Mouse (Mus musculus) ZHBTc4 (cell line): ENCODE results near the gene Aurkc.

Source experiments
- DNase-seq: peaks from one replicate; pipeline ENCODE4 v3.0.0-alpha.2; 2011; ENCODE audit warnings: low read depth, low spot score

The Aurkc gene

GRCm38 (mm10) chr7:6995251-6995650 lies at the start of gene Aurkc:
Aurkc (plus strand) TSS chr7:6995300.
- DNase-seq = peak; percentile 75

- peak; percentile 49 for DNase-seq
These were observed 47.0 kb upstream of the Aurkc start for GRCm38 (mm10) chr7:6948061-6948460.

GRCm38 (mm10) chr7:6956576-6956975 lies 38.5 kb upstream of the Aurkc start:
- DNase-seq = no peak

GRCm38 (mm10) chr7:6958574-6958973 lies 36.5 kb upstream of the Aurkc start:
- peak; percentile 65 for DNase-seq

- peak; percentile 73 for DNase-seq
These were observed 21.5 kb upstream of the Aurkc start for GRCm38 (mm10) chr7:6973566-6973965.

GRCm38 (mm10) chr7:6976890-6977289 lies 18.2 kb upstream of the Aurkc start:
- DNase-seq = peak; percentile 62

GRCm38 (mm10) chr7:6998914-6999313 lies 3.8 kb downstream of the Aurkc start:
- DNase-seq = peak; percentile 86

- DNase-seq = peak; percentile 85
These were observed 10.3 kb downstream of the Aurkc start for GRCm38 (mm10) chr7:7005441-7005840.

GRCm38 (mm10) chr7:7027445-7027844 lies 32.3 kb downstream of the Aurkc start:
- peak; percentile 67 for DNase-seq

GRCm38 (mm10) chr7:7049659-7050320 lies 54.7 kb downstream of the Aurkc start:
- peak; percentile 61 for DNase-seq
